Mouse (Mus musculus) erythroblast, embryonic 14.5 days (primary cell): ENCODE measurements at regions not wholly inside any gene's neighbourhood (a gene's known extent, or its start where the extent isn't known, plus 50 kb on each side); places are given as distances from the start of the nearest gene placed in this dataset.

Source experiments
- GATA1 ChIP-seq: IDR thresholded peaks from 2 replicates; pipeline ENCODE4 v1.6.1; 2012; ENCODE audit warnings: low read length, inconsistent platforms, mixed read lengths
- TAL1 ChIP-seq: IDR thresholded peaks from 3 replicates; pipeline ENCODE4 v1.6.1; 2012; ENCODE audit warnings: low read length, inconsistent platforms, mixed read lengths

GRCm38 (mm10) chr17:51546999-51547398, 286.1 kb downstream of the Satb1 start:
- TF ChIP-seq GATA1 (no peak), TAL1 (no peak)
